In the genomic region with DNA sequence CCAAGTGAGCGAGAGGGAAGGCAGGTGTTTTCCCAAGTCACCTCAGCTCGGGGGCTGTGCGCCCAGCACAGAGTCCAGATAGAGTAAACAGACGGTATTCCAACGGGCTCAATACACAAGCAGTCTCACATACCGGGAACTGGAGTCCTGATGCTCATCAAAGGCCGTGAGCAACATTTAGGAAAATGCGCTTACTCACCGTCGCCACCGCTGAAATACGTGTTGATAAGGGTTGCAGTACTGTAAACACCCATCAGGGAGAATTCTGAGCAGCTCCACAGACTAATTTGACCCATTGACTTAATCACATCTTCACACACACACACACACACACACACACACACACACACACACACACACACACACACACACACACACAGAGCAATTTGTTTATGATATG, we compare ENCODE assay signal across 8 mouse cellular contexts. TPM values are rescaled to one million over a fixed set of nuclear protein-coding genes. Genes with fewer than 3 reads are reported as not detected.
DNase-seq lines count a peak whose midpoint lies in the region; ATAC-seq lines count a peak whose summit lies in the region.

No protein-coding gene starts in this region.

- WGBS in hindbrain, embryonic 13.5 days, result 41% methylated on average over 12 of the region's 12 CpGs

- H3K4me1 ChIP-seq in hindbrain, embryonic 13.5 days (replicated peaks), result peaks cover 15% of the 10 kb centered on the region

- H3K27ac ChIP-seq in hindbrain, embryonic 13.5 days, result no peak overlapping the region

- peak overlapping the region; percentile 51 for H3K4me3 ChIP-seq in hindbrain, embryonic 13.5 days

- peak; percentile 8 for DNase-seq in cerebellum, adult 11 months
- no peak for DNase-seq in cerebellum, postnatal 36 days
- DNase-seq in thymus, postnatal 14 days, result peak; percentile 11
- no peak for DNase-seq in thymus, postnatal 10 days (ENCODE audit: low spot score in 2 of 2)
- peak; percentile 33 for DNase-seq in mesoderm, embryonic 11.5 days (ENCODE audit: low read depth, low spot score)
- no peak for DNase-seq in urinary bladder, adult 2 months (ENCODE audit: low spot score)
- DNase-seq in adrenal gland, postnatal 36 days, result no peak

- H3K9ac ChIP-seq in hindbrain, embryonic 13.5 days, result peak overlapping the region; percentile 73; the same call in 1 of the 2 replicates

- ATAC-seq in hindbrain, embryonic 13.5 days (ENCODE audit: low FRiP score), result peak; percentile 19

- peak overlapping the region; percentile 92 for H3K4me2 ChIP-seq in hindbrain, embryonic 13.5 days

- no peaks in the 10 kb centered on the region for H3K9me3 ChIP-seq in hindbrain, embryonic 13.5 days

- H3K27me3 ChIP-seq in hindbrain, embryonic 13.5 days, result peaks cover 16% of the 10 kb centered on the region

- no peaks in the 10 kb centered on the region for H3K36me3 ChIP-seq in hindbrain, embryonic 13.5 days

RNA-seq across cellular contexts. Expression of gene Shcbp1l, which starts 0.7 kb away (rescaled TPM):
- polyA plus RNA-seq in hindbrain, embryonic 13.5 days (2015; fragmentation: Nextera tagmentation; extraction: Ambion mirVana), result 0.25 and 0.26 TPM in 2 replicates
- polyA plus RNA-seq in urinary bladder, adult 2 months (2012; rRNA removed), result 0.34 and 0.37 TPM in 2 replicates
- total RNA-seq in adrenal gland, postnatal 36 days (2021), result under 1 TPM; 0.20 to 0.36 TPM

Comparison
In these comparisons a context has a peak if more than half of its experiments do, and no peak if none do; other contexts are left out.
1. DNase-seq: peak in cerebellum, adult 11 months (single experiment), thymus, postnatal 14 days (single experiment) and mesoderm, embryonic 11.5 days (single experiment); none in cerebellum, postnatal 36 days (0 of 2), thymus, postnatal 10 days (0 of 2), urinary bladder, adult 2 months (single experiment) and adrenal gland, postnatal 36 days (0 of 2).